ENCODE assay signal across 21 mouse cellular contexts in the genomic region with DNA sequence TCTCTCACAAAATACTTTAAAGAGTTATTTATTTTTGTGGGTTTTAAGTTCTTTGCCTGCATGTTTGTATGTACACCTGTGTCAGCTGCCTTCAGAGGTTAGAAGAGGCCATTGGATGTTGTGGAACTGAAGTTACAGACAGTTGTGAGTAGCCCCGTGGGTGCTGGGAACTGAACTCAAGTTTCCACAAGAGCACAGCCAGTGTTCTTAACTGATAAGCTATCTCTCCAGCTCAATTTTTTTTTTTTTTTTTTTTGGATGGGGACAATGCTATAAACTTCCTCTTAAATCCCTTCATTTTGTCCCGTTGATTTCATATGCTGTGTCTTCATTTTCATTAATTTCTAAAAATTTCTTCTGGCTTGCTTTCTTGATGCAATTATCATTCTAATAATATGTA. TPM values are rescaled to one million over a fixed set of nuclear protein-coding genes. Genes with fewer than 3 reads are reported as not detected.
"Had no signal": no experiment of that assay in that cellular context is flagged by ENCODE, and none has a peak within 500 bp of the region (broad histone marks: within the 10 kb centered on the region; RNA-seq: fewer than 3 reads in every experiment).

No protein-coding gene starts in this region.

- H3K9me3 ChIP-seq: lung, embryonic 15.5 days; megakaryocyte, embryonic 14.5 days; midbrain, embryonic 13.5 days; midbrain, embryonic 15.5 days; neural tube, embryonic 12.5 days; stomach, embryonic 15.5 days had no signal

- H3K4me2 ChIP-seq: lung, embryonic 15.5 days; midbrain, embryonic 11.5 days; midbrain, embryonic 13.5 days; midbrain, embryonic 15.5 days; neural tube, embryonic 12.5 days; stomach, embryonic 15.5 days had no signal

- ATAC-seq: lung, postnatal 0 days; midbrain, embryonic 13.5 days; midbrain, embryonic 15.5 days had no signal

- H3K27ac ChIP-seq: lung, embryonic 15.5 days; macrophage; midbrain, embryonic 13.5 days; midbrain, embryonic 15.5 days; neural tube, embryonic 12.5 days; stomach, embryonic 15.5 days; stomach, postnatal 0 days had no signal

- H3K4me3 ChIP-seq: lung, embryonic 15.5 days; megakaryocyte, embryonic 14.5 days; midbrain, embryonic 13.5 days; midbrain, embryonic 15.5 days; neural tube, embryonic 12.5 days; stomach, embryonic 15.5 days had no signal

- H3K27me3 ChIP-seq: lung, embryonic 15.5 days; megakaryocyte, embryonic 14.5 days; midbrain, embryonic 13.5 days; midbrain, embryonic 15.5 days; neural tube, embryonic 12.5 days; stomach, embryonic 15.5 days had no signal

- H3K36me3 ChIP-seq: lung, embryonic 15.5 days; midbrain, embryonic 13.5 days; midbrain, embryonic 15.5 days; neural tube, embryonic 12.5 days; stomach, embryonic 15.5 days had no signal

- H3K4me1 ChIP-seq: lung, embryonic 15.5 days; midbrain, embryonic 13.5 days; midbrain, embryonic 15.5 days; neural tube, embryonic 12.5 days; stomach, embryonic 15.5 days had no signal

- H3K9ac ChIP-seq: lung, embryonic 15.5 days; midbrain, embryonic 13.5 days; midbrain, embryonic 15.5 days; neural tube, embryonic 12.5 days; stomach, embryonic 15.5 days had no signal

- DNase-seq: lung, adult 2 months; lung, postnatal 14 days; lung, postnatal 36 days; right cerebral cortex, postnatal 14 days; thymus, adult 2 months; thymus, postnatal 25 days; thymus, postnatal 4 days had no signal

RNA-seq across cellular contexts. Expression of gene Vwa3a, which starts 25.9 kb away (rescaled TPM):
- total RNA-seq: megakaryocyte progenitor cell, adult 5-6 weeks; monocyte, adult 5-6 weeks; neutrophil, adult 5-6 weeks had no signal
- polyA plus RNA-seq: macrophage had no signal

RNA-seq across cellular contexts. Expression of gene Pdzd9, which starts 43.1 kb away (rescaled TPM):
- total RNA-seq: monocyte, adult 5-6 weeks; neutrophil, adult 5-6 weeks had no signal
- polyA plus RNA-seq: lung, adult 2 months; spleen, adult 2 months; thymus, adult 2 months had no signal
